Mouse (Mus musculus) midbrain, embryonic 16.5 days (tissue): ENCODE measurements around the gene Ctsz. TPM values are rescaled to one million over a fixed set of nuclear protein-coding genes. Genes with fewer than 3 reads are reported as not detected.

Experiments used
- ATAC-seq: fragments of 200-750 bp; cut with Nextera tagmentation; 2 replicates; pipeline ENCODE4 v1.8.0; 2017; ENCODE audit warnings: moderate TSS enrichment
- H3K27ac ChIP-seq: fragments of 300-500 bp; sonication (generic); 2 replicates; pipeline ENCODE4 v1.5.1; 2014; ENCODE audit warnings: mild to moderate bottlenecking, low read length, mixed read lengths
- H3K27me3 ChIP-seq: fragments of 300-500 bp; sonication (generic); 2 replicates; pipeline ENCODE4 v1.6.1; 2014; ENCODE audit warnings: low read depth, low read length, mixed read lengths; ENCODE audit not compliant: control insufficient read depth, insufficient read depth
- H3K36me3 ChIP-seq: fragments of 300-500 bp; sonication (generic); 2 replicates; pipeline ENCODE4 v1.6.1; 2014; ENCODE audit warnings: mild to moderate bottlenecking, low read length, moderate library complexity, mixed read lengths; ENCODE audit not compliant: control insufficient read depth, insufficient read depth
- H3K4me1 ChIP-seq: fragments of 300-500 bp; sonication (generic); 2 replicates; pipeline ENCODE4 v1.6.1; 2014; ENCODE audit warnings: mild to moderate bottlenecking, low read length, mixed read lengths; ENCODE audit not compliant: control insufficient read depth, insufficient read depth
- H3K4me2 ChIP-seq: fragments of 300-500 bp; sonication (generic); 2 replicates; pipeline ENCODE4 v1.6.1; 2014; ENCODE audit warnings: mild to moderate bottlenecking, low read length, mixed read lengths
- H3K4me3 ChIP-seq: fragments of 300-500 bp; sonication (generic); 2 replicates; pipeline ENCODE4 v1.5.1; 2014; ENCODE audit warnings: low read depth, mild to moderate bottlenecking, low read length, moderate library complexity, mixed read lengths
- H3K9ac ChIP-seq: fragments of 300-500 bp; sonication (generic); 2 replicates; pipeline ENCODE4 v1.6.1; 2014; ENCODE audit warnings: low read depth, low read length, mixed read lengths
- H3K9me3 ChIP-seq: fragments of 300-500 bp; sonication (generic); replicated peaks from 2 replicates; pipeline ENCODE4 v1.6.1; 2014; ENCODE audit warnings: mild to moderate bottlenecking, low read length, mixed read lengths; ENCODE audit not compliant: control insufficient read depth, poor library complexity, severe bottlenecking
- WGBS: fragments of 180-500 bp; shearing (Covaris S2); extraction: QIAGEN DNeasy Blood & Tissue Kit; methylation state at CpG from one replicate; pipeline ENCODE4 v1.1.7; 2014; 5-methylcytosine and 5-hydroxymethylcytosine counted together
- polyA plus RNA-seq: library from polyadenylated mRNA; unstranded; fragments of >200 nt; fragmentation: Nextera tagmentation; extraction: Ambion mirVana; gene quantifications from 2 replicates; pipeline ENCODE4 v1.2.1, GENCODE M21; 2015

Gene Ctsz
- polyA plus RNA-seq, 1 experiment from 2014 or later, result 63.3 TPM

DNA sequence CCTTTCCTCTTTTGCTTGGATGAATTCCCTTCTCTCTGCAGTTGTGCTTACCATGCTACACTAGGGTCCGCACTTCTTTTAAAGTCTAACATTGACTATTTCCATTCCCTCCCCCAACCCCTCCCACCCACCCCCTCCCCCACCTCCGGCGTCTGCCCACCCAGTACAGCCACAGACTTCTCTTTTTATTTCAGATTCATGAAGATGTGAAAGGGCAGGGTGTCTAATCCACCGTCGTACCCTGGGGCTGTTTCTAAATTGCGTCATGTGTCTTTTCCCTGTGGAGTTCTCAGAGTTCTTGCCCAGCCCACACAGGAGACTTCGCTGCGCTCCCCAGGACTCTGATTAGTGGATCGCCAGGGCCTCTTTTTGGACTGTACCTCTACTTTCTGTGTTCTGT is 46.3 kb downstream of the Ctsz start:
- ATAC-seq, result no peak
- H3K36me3 ChIP-seq, result no peaks in the 10 kb centered on the region
- no peaks in the 10 kb centered on the region for H3K27me3 ChIP-seq
- H3K4me1 ChIP-seq, result no peaks in the 10 kb centered on the region
- 67% methylated on average over 9 of the region's 9 CpGs for WGBS
- no peak overlapping the region for H3K4me2 ChIP-seq
- no peak overlapping the region for H3K9ac ChIP-seq
- no peak overlapping the region for H3K27ac ChIP-seq
- 0 out of 2 replicates have a peak, but pooled peaks cover 3% of the 10 kb centered on the region for H3K9me3 ChIP-seq
- H3K4me3 ChIP-seq, result no peak overlapping the region

DNA sequence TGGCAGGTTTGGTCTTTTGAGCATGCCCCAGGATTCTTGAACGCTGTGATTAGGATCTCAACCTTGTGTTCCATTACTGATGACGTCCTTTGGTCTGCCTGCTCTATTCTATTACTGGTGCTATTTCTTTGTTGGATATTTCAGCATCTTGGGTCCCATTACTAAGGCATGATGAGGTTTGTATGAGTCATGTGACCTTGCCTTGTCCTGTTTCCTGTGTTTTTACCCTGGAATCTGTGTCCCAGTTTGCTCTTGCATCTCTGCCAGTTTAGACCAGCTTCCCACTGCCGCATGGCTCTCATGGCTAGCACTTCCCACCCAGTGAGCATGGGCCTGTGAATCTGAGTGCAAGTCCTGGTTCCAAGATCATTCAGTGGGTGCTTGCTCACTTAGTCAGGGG is 46.9 kb downstream of the Ctsz start:
- Histone ChIP-seq H3K4me2 (no peak overlapping the region), H3K36me3 (no peaks in the 10 kb centered on the region), H3K9ac (no peak overlapping the region), H3K4me1 (no peaks in the 10 kb centered on the region), H3K27me3 (no peaks in the 10 kb centered on the region), H3K4me3 (no peak overlapping the region), H3K27ac (no peak overlapping the region), H3K9me3 (0 out of 2 replicates have a peak, but pooled peaks cover 3% of the 10 kb centered on the region)
- ATAC-seq, result no peak
- 90% methylated on average over 3 of the region's 3 CpGs for WGBS

DNA sequence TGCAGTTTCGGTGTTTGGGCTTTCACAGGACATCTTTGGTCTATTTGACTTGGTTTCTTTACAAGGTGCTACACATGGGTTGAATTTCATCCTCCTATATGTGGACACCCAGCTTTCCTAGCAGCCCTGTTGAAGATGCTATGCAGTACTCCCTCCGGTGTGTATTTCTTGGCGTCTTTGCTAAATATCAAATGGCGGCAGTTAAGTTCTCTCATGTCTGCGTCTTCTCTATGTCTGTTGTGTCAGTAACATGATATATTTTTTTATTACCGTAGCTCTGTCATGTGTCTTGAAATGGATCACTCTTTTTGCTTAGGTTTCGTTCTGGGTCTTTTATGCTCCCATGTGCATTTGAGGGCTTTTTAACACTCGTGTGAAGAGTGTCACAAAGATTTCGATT is 57.8 kb downstream of the Ctsz start:
- no peaks in the 10 kb centered on the region for H3K9me3 ChIP-seq

More for the DNA sequence above, 57.8 kb downstream of the Ctsz start:
- no peak for ATAC-seq
- H3K27me3 ChIP-seq, result no peaks in the 10 kb centered on the region
- H3K27ac ChIP-seq, result no peak overlapping the region
- 92% methylated on average over 9 of the region's 9 CpGs for WGBS
- no peaks in the 10 kb centered on the region for H3K36me3 ChIP-seq
- H3K4me2 ChIP-seq, result no peak overlapping the region
- H3K9ac ChIP-seq, result no peak overlapping the region
- H3K4me3 ChIP-seq, result no peak overlapping the region
- no peaks in the 10 kb centered on the region for H3K4me1 ChIP-seq

Other genes with a start within 250 kb of the Ctsz start
- gene Gnas, start 154.7 kb downstream of the Ctsz start, polyA plus RNA-seq, result 1,445 and 1,454 TPM in 2 replicates
- gene Gm20721, start 92.3 kb downstream of the Ctsz start, polyA plus RNA-seq, result 11.1 and 15.0 TPM in 2 replicates
- gene Nelfcd, start 23.2 kb downstream of the Ctsz start, polyA plus RNA-seq, result 108 TPM in 2 replicates
- gene Tubb1, start 11.7 kb upstream of the Ctsz start, polyA plus RNA-seq, result 0.43 and 0.48 TPM in 2 replicates
- 681 and 687 TPM in 2 replicates for gene Atp5e, start 25.1 kb upstream of the Ctsz start, polyA plus RNA-seq
- 109 and 110 TPM in 2 replicates for gene Prelid3b, start 34.0 kb upstream of the Ctsz start, polyA plus RNA-seq
- gene Zfp831, start 204.5 kb upstream of the Ctsz start, polyA plus RNA-seq, result not detected in 2 replicates